Mouse (Mus musculus) MEL (cell line): Measurements from ENCODE around the gene Csnk1g1. TPM values are rescaled to one million over a fixed set of nuclear protein-coding genes. Genes with fewer than 3 reads are reported as not detected.

Source experiments
- DNase-seq: peaks from one replicate; pipeline ENCODE4 v3.0.0; 2011; ENCODE audit warnings: low read depth, low spot score
- H3K27ac ChIP-seq: 2 replicates; pipeline ENCODE4 v1.5.1; 2012; ENCODE audit warnings: low read depth, mild to moderate bottlenecking, control low read depth, low read length, moderate library complexity; ENCODE audit not compliant: control insufficient read depth
- H3K27me3 ChIP-seq, 2 experiments: fragments of 150-350 bp in 1 of 2; sonication (generic) in 1 of 2; 2 replicates each; pipeline ENCODE4 v1.6.1; 2012; ENCODE audit warnings: low read length in 2 of 2, mild to moderate bottlenecking in 2 of 2, improper control_type of control experiment in 1 of 2, moderate library complexity in 1 of 2; ENCODE audit not compliant: insufficient read depth in 2 of 2, control insufficient read depth in 1 of 2
- H3K36me3 ChIP-seq, 2 experiments: 2 replicates each; pipeline ENCODE4 v1.6.1; 2012 to 2014; ENCODE audit warnings: low read length in 2 of 2, improper control_type of control experiment in 1 of 2, inconsistent platforms in 1 of 2, mild to moderate bottlenecking in 1 of 2; ENCODE audit not compliant: insufficient read depth in 2 of 2, control insufficient read depth in 1 of 2
- H3K4me1 ChIP-seq, 2 experiments: fragments of 150-350 bp in 1 of 2; sonication (generic) in 1 of 2; 2 replicates each; pipeline ENCODE4 v1.6.1; 2012; ENCODE audit warnings: low read length in 2 of 2, improper control_type of control experiment in 1 of 2, mild to moderate bottlenecking in 1 of 2; ENCODE audit not compliant: insufficient read depth in 2 of 2, control insufficient read depth in 1 of 2
- H3K4me3 ChIP-seq, 2 experiments: fragments of 150-350 bp in 1 of 2; sonication (generic) in 1 of 2; 2 replicates each; pipeline ENCODE4 v1.5.1; 2012; ENCODE audit warnings: low read depth in 2 of 2, low read length in 2 of 2, mild to moderate bottlenecking in 2 of 2, moderate library complexity in 2 of 2, control low read depth in 1 of 2, improper control_type of control experiment in 1 of 2; ENCODE audit not compliant: control insufficient read depth in 1 of 2, insufficient read depth in 1 of 2
- H3K79me2 ChIP-seq: 2 replicates; pipeline ENCODE4 v1.6.1; 2012; ENCODE audit warnings: mild to moderate bottlenecking, low read length, moderate library complexity; ENCODE audit not compliant: control insufficient read depth, poor library complexity, insufficient read depth
- H3K9ac ChIP-seq: 2 replicates; pipeline ENCODE4 v1.6.1; 2012; ENCODE audit warnings: low read depth, mild to moderate bottlenecking, control low read depth, low read length, moderate library complexity; ENCODE audit not compliant: control insufficient read depth, poor library complexity, severe bottlenecking
- H3K9me3 ChIP-seq: fragments of 150-350 bp; sonication (generic); replicated peaks from 2 replicates; pipeline ENCODE4 v1.6.1; 2012; ENCODE audit warnings: mild to moderate bottlenecking, low read length, improper control_type of control experiment, moderate library complexity; ENCODE audit not compliant: insufficient read depth
- CHD2 ChIP-seq: IDR thresholded peaks from 2 replicates; pipeline ENCODE4 v1.6.1; 2011; ENCODE audit warnings: low read length, improper control_type of control experiment
- CTCF ChIP-seq, 3 experiments: IDR thresholded peaks in 2 of 3; conservative IDR thresholded peaks in 1 of 3; 2 replicates each; pipeline ENCODE4 v1.5.1; 2011 to 2012; ENCODE audit warnings: low read length in 3 of 3, low read depth in 2 of 3, mild to moderate bottlenecking in 2 of 3, improper control_type of control experiment in 1 of 3, inconsistent platforms in 1 of 3, mixed read lengths in 1 of 3, moderate library complexity in 1 of 3; ENCODE audit not compliant: control insufficient read depth in 1 of 3, insufficient read depth in 1 of 3, poor library complexity in 1 of 3, severe bottlenecking in 1 of 3
- ELF1 ChIP-seq: IDR thresholded peaks from 2 replicates; pipeline ENCODE4 v1.6.1; 2014; ENCODE audit warnings: low read depth, mild to moderate bottlenecking, inconsistent platforms, low read length, improper control_type of control experiment, moderate library complexity
- HCFC1 ChIP-seq: IDR thresholded peaks from 2 replicates; pipeline ENCODE4 v1.6.1; 2012; ENCODE audit warnings: low read depth, mild to moderate bottlenecking, inconsistent platforms, low read length, improper control_type of control experiment, moderate library complexity
- JUND ChIP-seq: IDR thresholded peaks from 2 replicates; pipeline ENCODE4 v1.6.1; 2011; ENCODE audit warnings: low read depth, mild to moderate bottlenecking, improper control_type of control experiment, low read length
- MAFK ChIP-seq: IDR thresholded peaks from 2 replicates; pipeline ENCODE4 v1.6.1; 2011; ENCODE audit warnings: low read depth, mild to moderate bottlenecking, low read length, improper control_type of control experiment, borderline replicate concordance
- MXI1 ChIP-seq: IDR thresholded peaks from 2 replicates; pipeline ENCODE4 v1.6.1; 2011; ENCODE audit warnings: mild to moderate bottlenecking, low read depth, low read length, improper control_type of control experiment
- MYB ChIP-seq: IDR thresholded peaks from 2 replicates; pipeline ENCODE4 v1.6.1; 2011; ENCODE audit warnings: mild to moderate bottlenecking, low read depth, low read length, improper control_type of control experiment
- MYC ChIP-seq: IDR thresholded peaks from 2 replicates; pipeline ENCODE4 v1.6.1; 2011; ENCODE audit warnings: low read depth, mild to moderate bottlenecking, low read length, improper control_type of control experiment, moderate library complexity
- NELFE ChIP-seq: IDR thresholded peaks from 2 replicates; pipeline ENCODE4 v1.6.1; 2011; ENCODE audit warnings: low read depth, low read length, improper control_type of control experiment
- POLR2A ChIP-seq, 2 experiments: IDR thresholded peaks; 2 replicates each; pipeline ENCODE4 v1.6.1; 2011 to 2012; ENCODE audit warnings: low read length in 2 of 2, mild to moderate bottlenecking in 2 of 2, control low read depth in 1 of 2, improper control_type of control experiment in 1 of 2, low read depth in 1 of 2, moderate library complexity in 1 of 2; ENCODE audit not compliant: control insufficient read depth in 1 of 2, insufficient read depth in 1 of 2, poor library complexity in 1 of 2
- POLR2AphosphoS2 ChIP-seq: IDR thresholded peaks from 2 replicates; pipeline ENCODE4 v1.6.1; 2011; ENCODE audit warnings: low read length, improper control_type of control experiment
- RAD21 ChIP-seq: IDR thresholded peaks from 2 replicates; pipeline ENCODE4 v1.6.1; 2011; ENCODE audit warnings: mild to moderate bottlenecking, low read depth, low read length, improper control_type of control experiment
- SIN3A ChIP-seq: IDR thresholded peaks from 2 replicates; pipeline ENCODE4 v1.6.1; 2012; ENCODE audit warnings: low read length, improper control_type of control experiment, inconsistent platforms
- SMC3 ChIP-seq: IDR thresholded peaks from 2 replicates; pipeline ENCODE4 v1.6.1; 2011; ENCODE audit warnings: low read depth, low read length, improper control_type of control experiment
- TAL1 ChIP-seq: IDR thresholded peaks from 2 replicates; pipeline ENCODE4 v1.6.1; 2012; ENCODE audit warnings: mild to moderate bottlenecking, inconsistent platforms, low read length, moderate library complexity, mixed read lengths
- TBP ChIP-seq: IDR thresholded peaks from 2 replicates; pipeline ENCODE4 v1.8.0; 2011; ENCODE audit warnings: low read depth, low read length, improper control_type of control experiment
- ZNF384 ChIP-seq: IDR thresholded peaks from 2 replicates; pipeline ENCODE4 v1.6.1; 2012; ENCODE audit warnings: low read depth, mild to moderate bottlenecking, inconsistent platforms, low read length, improper control_type of control experiment
- polyA plus RNA-seq, 2 experiments: library from polyadenylated mRNA; stranded (reverse) in 1 of 2; unstranded in 1 of 2; fragments of >175 nt in 1 of 2; fragments of >200 nt in 1 of 2; gene quantifications; 2 replicates each; pipeline versions ENCODE4 v1.2.1 to v1.2.4; 2012; ENCODE audit warnings: low replicate concordance in 2 of 2, low read depth in 1 of 2; ENCODE audit not compliant: insufficient read length in 2 of 2, insufficient read depth in 1 of 2, missing spikeins in 1 of 2
- total RNA-seq: library from RNA; depleted of rRNA; stranded (reverse); fragments of 300-350 nt; gene quantifications from 2 replicates; pipeline ENCODE4 v1.2.3, GENCODE M21; 2012

The Csnk1g1 gene
- total and polyA plus RNA-seq, 3 experiments: 5.1 to 7.7 TPM; not detected in 1

DNA sequence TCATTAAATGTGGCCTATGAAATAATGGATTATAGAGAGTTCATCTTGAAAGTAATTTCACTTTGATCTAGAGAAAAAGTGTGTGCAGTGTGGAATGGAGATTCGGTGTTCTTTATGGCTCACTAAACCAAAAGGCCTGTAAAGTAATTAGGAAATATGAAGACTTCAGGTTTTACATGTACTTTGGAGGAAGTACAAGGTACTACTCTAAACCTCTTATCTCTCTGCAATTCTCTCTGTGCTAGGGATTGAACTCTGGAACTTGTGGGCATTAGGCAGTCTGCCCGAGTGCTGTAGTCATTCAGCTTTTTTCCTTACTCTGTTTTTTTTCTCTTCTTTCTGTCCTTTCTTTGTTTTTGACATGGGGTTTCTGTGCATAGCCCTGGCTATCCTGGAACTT lies 11.7 kb upstream of the Csnk1g1 start:
- Histone ChIP-seq H3K9ac (no peak overlapping the region), H3K9me3 (no peaks in the 10 kb centered on the region), H3K27me3 (no peaks in the 10 kb centered on the region), H3K79me2 (peaks cover 3% of the 10 kb centered on the region; the same call in 1 of the 2 replicates)
- no peak for DNase-seq
- TF ChIP-seq SMC3 (no peak), POLR2AphosphoS2 (no peak)
- TF ChIP-seq, all 39 proteins: peak for 0
- peaks cover 3 to 5% of the 10 kb centered on the region in 2 experiments for H3K36me3 ChIP-seq
- H3K4me3 ChIP-seq: no peak overlapping the region
- H3K27ac ChIP-seq: no peak overlapping the region
- H3K4me1 ChIP-seq: no peaks in the 10 kb centered on the region; a peak in 1 of 4 replicates

DNA sequence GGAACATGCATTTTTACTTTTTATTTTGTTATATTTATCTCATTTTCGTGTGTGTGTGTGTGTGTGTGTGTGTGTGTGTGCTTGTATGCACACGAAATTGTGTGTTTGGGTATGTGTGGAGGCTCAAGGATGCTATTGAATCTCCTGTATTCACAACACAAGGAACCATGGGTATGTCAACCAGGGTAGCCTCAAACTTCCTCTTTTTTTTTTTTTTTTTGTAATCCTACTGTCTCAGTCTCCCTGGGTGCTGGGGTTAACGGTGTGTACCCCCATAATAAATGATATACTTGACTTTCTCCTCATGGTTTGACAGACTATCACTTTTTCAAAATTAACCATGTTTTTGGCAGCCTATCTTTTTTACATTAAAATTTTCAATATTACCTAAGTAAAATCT lies 5.8 kb upstream of the Csnk1g1 start:
- Histone ChIP-seq H3K36me3 (peaks cover 2 to 8% of the 10 kb centered on the region in 2 experiments; a peak in 3 of 4 replicates), H3K79me2 (no peaks in the 10 kb centered on the region), H3K4me3 (no peak overlapping the region), H3K4me1 (peaks cover 2% of the 10 kb centered on the region in 2 experiments; a peak in 1 of 4 replicates), H3K27me3 (no peaks in the 10 kb centered on the region), H3K9ac (no peak overlapping the region), H3K9me3 (no peaks in the 10 kb centered on the region), H3K27ac (no peak overlapping the region)
- TF ChIP-seq TAL1 (no peak), ZNF384 (peak; percentile 97)
- DNase-seq: peak; percentile 60

DNA sequence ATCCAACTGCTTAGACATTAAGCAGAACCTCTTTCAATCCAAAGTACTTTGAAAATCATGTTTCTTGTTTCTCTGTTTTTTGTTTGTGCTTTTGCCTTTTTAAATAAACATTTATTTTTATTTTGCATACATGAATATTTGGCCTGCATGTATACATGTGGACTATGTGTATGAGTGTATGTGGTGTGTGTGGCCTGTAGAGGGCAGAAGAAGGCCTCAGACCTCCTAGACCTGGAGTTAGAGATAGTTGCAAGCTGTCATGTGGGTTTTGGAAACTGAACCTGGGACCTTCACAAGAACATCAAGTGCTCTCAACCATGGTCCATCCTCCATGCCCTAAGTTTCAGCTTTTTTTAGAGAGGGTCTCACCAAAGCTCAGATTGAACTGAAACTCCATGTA lies 5.3 kb upstream of the Csnk1g1 start:
- Histone ChIP-seq H3K27me3 (no peaks in the 10 kb centered on the region), H3K9me3 (no peaks in the 10 kb centered on the region), H3K9ac (no peak overlapping the region), H3K36me3 (peaks cover 2 to 9% of the 10 kb centered on the region in 2 experiments; a peak in 3 of 4 replicates), H3K4me1 (peaks cover 2% of the 10 kb centered on the region in 2 experiments; a peak in 1 of 4 replicates), H3K79me2 (no peaks in the 10 kb centered on the region), H3K4me3 (no peak overlapping the region), H3K27ac (no peak overlapping the region)
- TF ChIP-seq RAD21 (peak; percentile 14; the same call in 1 of the 2 replicates), CHD2 (no peak), ZNF384 (peak; percentile 46), CTCF (IDR thresholded peaks at IDR 0.05 in 2 of 3, conservative IDR thresholded peaks at IDR 0.05 in 1 of 3; ENCODE audit: control insufficient read depth in 1 of 3, insufficient read depth in 1 of 3, low read depth in 2 of 3, low read length in 3 of 3, poor library complexity in 1 of 3, severe bottlenecking in 1 of 3) (peak; percentile 29 to 52 (median 34))
- peak; percentile 43 for DNase-seq

DNA sequence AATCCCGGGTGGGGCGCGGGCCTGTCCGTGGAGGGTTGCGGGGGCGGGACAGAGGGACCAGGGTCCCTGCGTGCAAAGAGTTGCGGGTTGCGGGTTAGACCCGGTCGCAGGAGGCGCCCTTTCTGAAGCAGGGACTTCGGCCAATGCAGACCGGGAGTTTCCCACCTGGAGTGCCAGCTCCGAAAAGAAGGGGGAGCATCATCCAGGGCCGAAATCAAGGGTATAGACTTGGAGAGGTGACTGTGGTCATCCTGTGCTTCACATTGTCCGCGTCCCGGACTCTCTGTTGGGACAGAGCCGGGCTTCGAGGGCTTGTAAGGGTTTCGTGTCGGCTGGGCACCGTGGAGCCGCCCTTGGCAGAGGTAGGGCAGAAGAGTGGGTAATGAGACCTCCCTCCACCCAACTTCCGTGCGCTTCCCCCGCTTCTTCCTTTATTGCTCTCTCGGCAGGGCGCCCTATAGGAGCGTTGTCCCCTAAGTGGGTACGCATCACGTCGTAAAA lies 627 bp downstream of the Csnk1g1 start:
- Histone ChIP-seq H3K4me3 (peak overlapping the region; percentile 84 to 95), H3K9me3 (no peaks in the 10 kb centered on the region), H3K79me2 (peaks cover 14% of the 10 kb centered on the region), H3K27me3 (no peaks in the 10 kb centered on the region), H3K9ac (peak overlapping the region; percentile 85), H3K4me1 (peaks cover 3 to 9% of the 10 kb centered on the region in 2 experiments; a peak in 3 of 4 replicates), H3K27ac (peak overlapping the region; percentile 63), H3K36me3 (peaks cover 0 to 11% of the 10 kb centered on the region in 2 experiments; a peak in 2 of 4 replicates)
- peak; percentile 84 for DNase-seq
- 0 out of 2 replicates have a peak, but pooled peaks have one; percentile 21 for TF ChIP-seq ELF1
- TF ChIP-seq JUND: no peak
- peak; percentile 37; the same call in 1 of the 2 replicates for TF ChIP-seq NELFE
- no peak for TF ChIP-seq TBP
- no peak for TF ChIP-seq MYC
- TF ChIP-seq HCFC1: peak; percentile 58; the same call in 1 of the 2 replicates
- TF ChIP-seq MXI1: peak; percentile 47; the same call in 1 of the 2 replicates
- 0 out of 2 replicates have a peak, but pooled peaks have one; percentile 33 for TF ChIP-seq SIN3A
- 0 out of 4 replicates have a peak, but pooled peaks of 1 of the 2 experiments have one; percentile 35 for TF ChIP-seq POLR2A (IDR thresholded peaks at IDR 0.05; ENCODE audit: control insufficient read depth in 1 of 2, insufficient read depth in 1 of 2, low read depth in 1 of 2, low read length in 2 of 2, poor library complexity in 1 of 2)
- no peak for TF ChIP-seq MYB
- TF ChIP-seq MAFK: no peak
